Mouse (Mus musculus) thymus, adult 2 months (tissue): ENCODE measurements around the gene P2rx1.
A peak's percentile ranks its signal among the peaks of the same experiment; 100 is the strongest.

Experiments used
- CTCF ChIP-seq: fragments of 200-500 bp; IDR thresholded peaks from 2 replicates; pipeline ENCODE4 v1.5.1; 2012; ENCODE audit warnings: mild to moderate bottlenecking, control low read depth, low read length, moderate library complexity, borderline replicate concordance; ENCODE audit not compliant: control insufficient read depth, poor library complexity, insufficient read depth; ENCODE audit errors: extremely low read depth
- POLR2A ChIP-seq: fragments of 200-500 bp; IDR thresholded peaks from 2 replicates; pipeline ENCODE4 v1.6.1; 2012; ENCODE audit warnings: mild to moderate bottlenecking, low read length, control low read depth, moderate library complexity; ENCODE audit not compliant: control insufficient read depth, poor library complexity, insufficient read depth; ENCODE audit errors: extremely low read depth

DNA sequence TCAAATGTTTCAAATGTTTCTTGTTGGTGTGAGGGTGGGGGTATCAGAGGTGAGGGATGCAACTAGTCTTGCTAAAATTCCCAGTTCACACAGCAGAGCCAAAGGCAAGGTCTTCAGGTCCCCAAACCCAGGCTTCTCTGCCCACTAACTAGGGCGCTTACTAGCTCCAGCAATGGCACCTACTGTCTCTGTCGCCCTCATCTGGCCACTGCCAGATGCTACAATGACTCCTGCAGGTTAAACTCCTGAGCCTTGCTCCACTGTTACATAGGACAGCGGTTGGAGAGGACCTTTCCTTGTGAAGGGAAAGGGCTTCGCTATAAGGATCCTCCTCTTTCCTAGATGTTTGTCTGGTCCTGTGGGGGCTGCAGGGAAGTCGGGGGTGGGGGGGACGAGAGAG lies 2.1 kb downstream of the P2rx1 start:
- peak; percentile 78; the same call in 1 of the 2 replicates for TF ChIP-seq CTCF
- no peak for TF ChIP-seq POLR2A
